In genomic region chr10:86301117-86301490, GRCm38 (mm10) we compare ENCODE assay signal across 7 mouse cellular contexts. TPM values are rescaled to one million over a fixed set of nuclear protein-coding genes. Genes with fewer than 3 reads are reported as not detected.
DNase-seq lines count a peak whose midpoint lies in the region; TF ChIP-seq lines count a peak whose summit lies in the region.

No protein-coding gene starts in this region.

- TF ChIP-seq POLR2A in lung, adult 2 months (IDR thresholded peaks at IDR 0.05; ENCODE audit: borderline replicate concordance, extremely low read depth, low read depth, low read length) = no peak
- no peak for TF ChIP-seq POLR2A in olfactory bulb, adult 2 months (IDR thresholded peaks at IDR 0.05; ENCODE audit: insufficient read depth, low read depth, low read length)

- H3K9me3 ChIP-seq in forebrain, embryonic 10.5 days = no peaks in the 10 kb centered on the region
- no peaks in the 10 kb centered on the region for H3K9me3 ChIP-seq in limb, embryonic 10.5 days (replicated peaks)

- H3K36me3 ChIP-seq in forebrain, embryonic 10.5 days (replicated peaks) = no peaks in the 10 kb centered on the region
- H3K36me3 ChIP-seq in limb, embryonic 10.5 days = peaks cover 4% of the 10 kb centered on the region; the same call in 1 of the 2 replicates

- no peak for DNase-seq in lung, adult 2 months
- no peak for DNase-seq in lung, adult 18-20 months
- DNase-seq in forebrain, embryonic 10.5 days (ENCODE audit: extremely low spot score, low spot score) = no peak
- no peak for DNase-seq in limb, embryonic 10.5 days (ENCODE audit: low spot score)
- no peak for DNase-seq in right cerebral cortex, adult 2 months (ENCODE audit: low spot score in 2 of 2)
- DNase-seq in frontal cortex, postnatal 25 days (ENCODE audit: low spot score in 2 of 2) = no peak

- WGBS in lung, adult 2 months = 2% methylated on average over 10 of the region's 10 CpGs
- 2% methylated on average over 10 of the region's 10 CpGs for WGBS in forebrain, embryonic 10.5 days
- WGBS in limb, embryonic 10.5 days = 3% methylated on average over 10 of the region's 10 CpGs
- 6% methylated on average over 10 of the region's 10 CpGs for whole genome bisulfite sequencing in olfactory bulb, adult 2 months

- H3K27ac ChIP-seq in forebrain, embryonic 10.5 days = peak overlapping the region; percentile 85; the same call in 1 of the 2 replicates
- peak overlapping the region; percentile 91 for H3K27ac ChIP-seq in limb, embryonic 10.5 days
- peak overlapping the region; percentile 64; the same call in 1 of the 2 replicates for H3K27ac ChIP-seq in olfactory bulb, adult 2 months (ENCODE audit: insufficient read depth, low read depth, low read length)

- H3K4me1 ChIP-seq in lung, adult 2 months (ENCODE audit: control insufficient read depth, insufficient read depth, low read length) = peaks cover 5% of the 10 kb centered on the region
- peaks cover 66% of the 10 kb centered on the region for H3K4me1 ChIP-seq in forebrain, embryonic 10.5 days
- H3K4me1 ChIP-seq in limb, embryonic 10.5 days = peaks cover 58% of the 10 kb centered on the region
- peaks cover 28% of the 10 kb centered on the region for H3K4me1 ChIP-seq in olfactory bulb, adult 2 months (ENCODE audit: control insufficient read depth, insufficient read depth, low read length)

- no peak for TF ChIP-seq CTCF in lung, adult 2 months (IDR thresholded peaks at IDR 0.05; ENCODE audit: insufficient read depth, low read length)
- TF ChIP-seq CTCF in olfactory bulb, adult 2 months (IDR thresholded peaks at IDR 0.05; ENCODE audit: insufficient read depth, low read depth, low read length) = no peak

- peaks cover 78% of the 10 kb centered on the region for H3K27me3 ChIP-seq in forebrain, embryonic 10.5 days (ENCODE audit: poor library complexity, severe bottlenecking)
- H3K27me3 ChIP-seq in limb, embryonic 10.5 days (ENCODE audit: low read depth, poor library complexity, severe bottlenecking) = peaks cover 23% of the 10 kb centered on the region

- H3K4me3 ChIP-seq in lung, adult 2 months (replicated peaks; ENCODE audit: extremely low read depth, low read depth, low read length) = peak overlapping the region; percentile 76
- peak overlapping the region; percentile 70 for H3K4me3 ChIP-seq in forebrain, embryonic 10.5 days
- peak overlapping the region; percentile 84 for H3K4me3 ChIP-seq in limb, embryonic 10.5 days
- H3K4me3 ChIP-seq in olfactory bulb, adult 2 months (ENCODE audit: insufficient read depth, low read depth, low read length) = peak overlapping the region; percentile 48

RNA-seq across cellular contexts. Expression of gene Timp3, which starts 0.9 kb away (rescaled TPM):
- 259 and 473 TPM in 2 replicates for polyA plus RNA-seq in lung, adult 2 months (2012; rRNA removed)
- 22.1 and 22.4 TPM in 2 replicates for polyA plus RNA-seq in forebrain, embryonic 10.5 days (2016; fragmentation: Nextera tagmentation; extraction: Ambion mirVana)
- polyA plus RNA-seq in limb, embryonic 10.5 days (2016; fragmentation: Nextera tagmentation; extraction: Ambion mirVana) = 28.9 and 43.5 TPM in 2 replicates
- 64.3 and 543 TPM in 2 replicates for polyA plus RNA-seq in olfactory bulb, adult 2 months (2012; ENCODE audit: insufficient read depth, insufficient read length, low replicate concordance, missing spikeins)
